Mouse (Mus musculus): Measurements from ENCODE around the gene Prep. TPM values are rescaled to one million over a fixed set of nuclear protein-coding genes. Genes with fewer than 3 reads are reported as not detected.
"Not testable (repeated sequence)": the region's sequence is repeated elsewhere in the genome, so short reads cannot be mapped to it uniquely, and the experiment has no call there.

Gene Prep
- polyA plus RNA-seq, 1 experiment from 2014 or later, result 26.3 TPM

- WGBS, result 83% methylated on average over 8 of the region's 8 CpGs
- Histone ChIP-seq H3K36me3 (ENCODE audit: control insufficient read depth, insufficient read depth) (no peaks in the 10 kb centered on the region; the same call in 1 of the 2 replicates), H3K4me1 (ENCODE audit: control insufficient read depth, insufficient read depth, low read length) (no peaks in the 10 kb centered on the region), H3K9ac (ENCODE audit: low read length) (no peak overlapping the region), H3K9me3 (replicated peaks; ENCODE audit: control insufficient read depth, low read length) (no peaks in the 10 kb centered on the region), H3K27me3 (ENCODE audit: control insufficient read depth, insufficient read depth, low read length) (no peaks in the 10 kb centered on the region), H3K27ac (ENCODE audit: low read length) (no peak overlapping the region), H3K4me3 (ENCODE audit: low read length) (no peak overlapping the region), H3K4me2 (ENCODE audit: low read depth, low read length) (no peak overlapping the region)
- ATAC-seq (replicated peaks; ENCODE audit: extremely low read depth, insufficient read depth, low FRiP score), result no peak
These were observed 98.8 kb downstream of the Prep start for GRCm38 (mm10) chr10:45165851-45166250.

DNA sequence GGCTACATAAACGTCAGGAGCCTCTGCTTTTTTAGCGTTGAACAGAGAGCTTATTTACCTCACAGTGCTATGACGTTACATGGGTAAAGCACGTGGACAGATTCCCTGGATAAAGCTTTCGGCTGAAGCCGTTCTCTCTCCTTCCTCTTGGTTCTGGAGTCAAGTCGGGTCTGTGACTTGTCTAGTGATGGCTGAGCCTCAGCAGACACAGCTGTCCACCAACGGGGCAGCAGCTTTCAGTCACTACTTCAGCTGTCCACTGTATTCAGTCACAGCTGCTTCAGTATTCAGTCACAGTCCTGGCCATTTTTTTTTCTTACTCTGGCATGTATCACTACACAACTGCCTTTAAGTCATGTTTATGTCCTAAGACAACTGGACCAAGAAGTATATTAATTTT is 106.9 kb downstream of the Prep start:
- no peaks in the 10 kb centered on the region for H3K4me1 ChIP-seq (ENCODE audit: control insufficient read depth, insufficient read depth, low read length)
- no peaks in the 10 kb centered on the region for H3K27me3 ChIP-seq (ENCODE audit: control insufficient read depth, insufficient read depth, low read length)
- no peaks in the 10 kb centered on the region for H3K36me3 ChIP-seq (ENCODE audit: control insufficient read depth, insufficient read depth)
- H3K4me3 ChIP-seq (ENCODE audit: low read length), result no peak overlapping the region
- ATAC-seq (replicated peaks; ENCODE audit: extremely low read depth, insufficient read depth, low FRiP score), result no peak
- peaks cover 4% of the 10 kb centered on the region for H3K9me3 ChIP-seq (replicated peaks; ENCODE audit: control insufficient read depth, low read length)
- no peak overlapping the region for H3K9ac ChIP-seq (ENCODE audit: low read length)
- H3K27ac ChIP-seq (ENCODE audit: low read length), result no peak overlapping the region
- 55% methylated on average over 8 of the region's 8 CpGs for WGBS
- no peak overlapping the region for H3K4me2 ChIP-seq (ENCODE audit: low read depth, low read length)

GRCm38 (mm10) chr10:45174345-45174744 is 107.3 kb downstream of the Prep start:
- Histone ChIP-seq H3K27me3 (ENCODE audit: control insufficient read depth, insufficient read depth, low read length) (no peaks in the 10 kb centered on the region), H3K4me3 (ENCODE audit: low read length) (no peak overlapping the region), H3K27ac (ENCODE audit: low read length) (no peak overlapping the region), H3K4me2 (ENCODE audit: low read depth, low read length) (no peak overlapping the region), H3K4me1 (ENCODE audit: control insufficient read depth, insufficient read depth, low read length) (no peaks in the 10 kb centered on the region), H3K9me3 (replicated peaks; ENCODE audit: control insufficient read depth, low read length) (peaks cover 4% of the 10 kb centered on the region), H3K9ac (ENCODE audit: low read length) (no peak overlapping the region), H3K36me3 (ENCODE audit: control insufficient read depth, insufficient read depth) (no peaks in the 10 kb centered on the region)
- no peak for ATAC-seq (replicated peaks; ENCODE audit: extremely low read depth, insufficient read depth, low FRiP score)
- 86% methylated on average over 3 of the region's 3 CpGs for WGBS

GRCm38 (mm10) chr10:45177798-45178197 is 110.8 kb downstream of the Prep start, which contains the start of gene Popdc3:
Gene Popdc3 (plus strand): TSS chr10:45178098.
- not testable (repeated sequence) for H3K4me3 ChIP-seq (ENCODE audit: low read length); H3K27me3 ChIP-seq (ENCODE audit: control insufficient read depth, insufficient read depth, low read length); H3K36me3 ChIP-seq (ENCODE audit: control insufficient read depth, insufficient read depth); H3K27ac ChIP-seq (ENCODE audit: low read length); H3K9me3 ChIP-seq (replicated peaks; ENCODE audit: control insufficient read depth, low read length); H3K4me2 ChIP-seq (ENCODE audit: low read depth, low read length); H3K9ac ChIP-seq (ENCODE audit: low read length); ATAC-seq (replicated peaks; ENCODE audit: extremely low read depth, insufficient read depth, low FRiP score)
- H3K4me1 ChIP-seq (ENCODE audit: control insufficient read depth, insufficient read depth, low read length), result peaks cover 16% of the 10 kb centered on the region
- no CpG with 5 or more reads among the region's 5 CpGs for WGBS

- peak; percentile 79 for ATAC-seq (replicated peaks; ENCODE audit: extremely low read depth, insufficient read depth, low FRiP score)
- Histone ChIP-seq H3K4me3 (ENCODE audit: low read length) (no peak overlapping the region), H3K27me3 (ENCODE audit: control insufficient read depth, insufficient read depth, low read length) (no peaks in the 10 kb centered on the region), H3K27ac (ENCODE audit: low read length) (peak overlapping the region; percentile 95), H3K4me2 (ENCODE audit: low read depth, low read length) (peak overlapping the region; percentile 18), H3K36me3 (ENCODE audit: control insufficient read depth, insufficient read depth) (no peaks in the 10 kb centered on the region), H3K4me1 (ENCODE audit: control insufficient read depth, insufficient read depth, low read length) (peaks cover 18% of the 10 kb centered on the region), H3K9me3 (replicated peaks; ENCODE audit: control insufficient read depth, low read length) (no peaks in the 10 kb centered on the region), H3K9ac (ENCODE audit: low read length) (no peak overlapping the region)
- WGBS, result 27% methylated on average over 4 of the region's 4 CpGs
These were observed 113.8 kb downstream of the Prep start for GRCm38 (mm10) chr10:45180677-45181326.

GRCm38 (mm10) chr10:45181344-45181743 is 114.3 kb downstream of the Prep start:
- Histone ChIP-seq H3K27me3 (ENCODE audit: control insufficient read depth, insufficient read depth, low read length) (no peaks in the 10 kb centered on the region), H3K9ac (ENCODE audit: low read length) (no peak overlapping the region), H3K4me1 (ENCODE audit: control insufficient read depth, insufficient read depth, low read length) (peaks cover 18% of the 10 kb centered on the region), H3K4me2 (ENCODE audit: low read depth, low read length) (peak overlapping the region; percentile 18), H3K4me3 (ENCODE audit: low read length) (no peak overlapping the region), H3K27ac (ENCODE audit: low read length) (peak overlapping the region; percentile 95), H3K36me3 (ENCODE audit: control insufficient read depth, insufficient read depth) (no peaks in the 10 kb centered on the region), H3K9me3 (replicated peaks; ENCODE audit: control insufficient read depth, low read length) (no peaks in the 10 kb centered on the region)
- 26% methylated on average over 3 of the region's 3 CpGs for WGBS
- peak; percentile 90 for ATAC-seq (replicated peaks; ENCODE audit: extremely low read depth, insufficient read depth, low FRiP score)

GRCm38 (mm10) chr10:45185457-45185856 is 118.5 kb downstream of the Prep start:
- no peak for ATAC-seq (replicated peaks; ENCODE audit: extremely low read depth, insufficient read depth, low FRiP score)
- no peaks in the 10 kb centered on the region for H3K9me3 ChIP-seq (replicated peaks; ENCODE audit: control insufficient read depth, low read length)
- H3K9ac ChIP-seq (ENCODE audit: low read length), result no peak overlapping the region
- H3K4me2 ChIP-seq (ENCODE audit: low read depth, low read length), result no peak overlapping the region
- no peak overlapping the region for H3K27ac ChIP-seq (ENCODE audit: low read length)
- H3K36me3 ChIP-seq (ENCODE audit: control insufficient read depth, insufficient read depth), result no peaks in the 10 kb centered on the region
- no peaks in the 10 kb centered on the region for H3K27me3 ChIP-seq (ENCODE audit: control insufficient read depth, insufficient read depth, low read length)
- peaks cover 20% of the 10 kb centered on the region for H3K4me1 ChIP-seq (ENCODE audit: control insufficient read depth, insufficient read depth, low read length)
- WGBS, result 62% methylated on average over 2 of the region's 2 CpGs
- no peak overlapping the region for H3K4me3 ChIP-seq (ENCODE audit: low read length)

DNA sequence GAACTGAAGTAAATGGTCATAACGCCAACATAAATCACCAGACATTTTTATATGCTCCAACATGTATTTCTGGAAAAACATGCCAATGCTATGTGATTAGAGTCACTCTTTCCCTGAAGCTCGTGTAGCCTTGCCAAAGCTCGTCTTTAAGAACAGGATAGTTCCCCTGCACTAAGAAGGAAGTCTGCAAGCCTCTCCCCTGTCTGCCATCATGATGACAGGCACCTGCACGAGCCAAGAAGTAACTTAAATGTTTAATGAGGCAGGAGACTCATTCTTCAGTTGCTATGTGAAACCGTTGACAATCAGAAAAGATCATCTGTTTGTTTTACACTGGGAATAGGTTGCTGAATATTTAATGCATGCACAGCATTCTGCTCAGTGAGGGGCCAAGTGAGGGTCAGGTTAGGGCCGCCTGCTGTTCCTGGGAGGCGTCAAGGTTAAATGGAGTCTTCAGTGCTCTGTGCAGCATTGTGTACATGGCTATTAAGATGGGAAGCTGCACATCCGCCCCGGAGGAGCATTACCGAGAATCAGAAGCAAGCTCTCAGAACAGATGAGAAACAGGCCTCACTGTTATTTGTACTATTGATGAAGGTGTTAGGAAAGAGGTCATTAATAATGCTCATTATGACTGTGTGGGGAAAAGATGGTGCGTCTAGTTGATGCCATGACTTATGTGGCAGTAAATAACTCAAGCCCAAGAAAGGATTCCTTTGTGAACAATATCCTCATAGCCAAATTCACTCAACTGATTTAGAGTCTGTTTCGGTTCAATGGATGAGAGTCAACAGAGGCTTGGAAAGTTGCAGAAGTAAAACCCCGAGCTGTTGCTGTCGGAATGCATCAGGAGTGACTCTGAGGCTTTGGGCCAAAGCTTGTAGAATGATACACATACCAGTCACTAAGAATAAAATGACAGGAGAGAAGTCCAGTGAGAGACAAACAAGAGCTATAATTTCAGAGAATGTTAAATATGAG is 126.6 kb downstream of the Prep start:
- no peak overlapping the region for H3K4me3 ChIP-seq (ENCODE audit: low read length)
- H3K27ac ChIP-seq (ENCODE audit: low read length), result peak overlapping the region; percentile 26
- no peak for ATAC-seq (replicated peaks; ENCODE audit: extremely low read depth, insufficient read depth, low FRiP score)
- H3K36me3 ChIP-seq (ENCODE audit: control insufficient read depth, insufficient read depth), result no peaks in the 10 kb centered on the region
- 0 out of 2 replicates have a peak, but pooled peaks cover 2% of the 10 kb centered on the region for H3K9me3 ChIP-seq (replicated peaks; ENCODE audit: control insufficient read depth, low read length)
- no peaks in the 10 kb centered on the region for H3K27me3 ChIP-seq (ENCODE audit: control insufficient read depth, insufficient read depth, low read length)
- WGBS, result 66% methylated on average over 14 of the region's 14 CpGs
- no peak overlapping the region for H3K9ac ChIP-seq (ENCODE audit: low read length)
- peaks cover 8% of the 10 kb centered on the region for H3K4me1 ChIP-seq (ENCODE audit: control insufficient read depth, insufficient read depth, low read length)
- no peak overlapping the region for H3K4me2 ChIP-seq (ENCODE audit: low read depth, low read length)

GRCm38 (mm10) chr10:45194531-45194930 is 127.5 kb downstream of the Prep start:
- Histone ChIP-seq H3K9me3 (replicated peaks; ENCODE audit: control insufficient read depth, low read length) (0 out of 2 replicates have a peak, but pooled peaks cover 2% of the 10 kb centered on the region), H3K4me2 (ENCODE audit: low read depth, low read length) (no peak overlapping the region), H3K27me3 (ENCODE audit: control insufficient read depth, insufficient read depth, low read length) (no peaks in the 10 kb centered on the region), H3K36me3 (ENCODE audit: control insufficient read depth, insufficient read depth) (no peaks in the 10 kb centered on the region), H3K4me3 (ENCODE audit: low read length) (no peak overlapping the region), H3K27ac (ENCODE audit: low read length) (no peak overlapping the region), H3K9ac (ENCODE audit: low read length) (no peak overlapping the region), H3K4me1 (ENCODE audit: control insufficient read depth, insufficient read depth, low read length) (peaks cover 6% of the 10 kb centered on the region)
- 79% methylated on average over 5 of the region's 5 CpGs for WGBS
- ATAC-seq (replicated peaks; ENCODE audit: extremely low read depth, insufficient read depth, low FRiP score), result no peak
